In the genomic region with DNA sequence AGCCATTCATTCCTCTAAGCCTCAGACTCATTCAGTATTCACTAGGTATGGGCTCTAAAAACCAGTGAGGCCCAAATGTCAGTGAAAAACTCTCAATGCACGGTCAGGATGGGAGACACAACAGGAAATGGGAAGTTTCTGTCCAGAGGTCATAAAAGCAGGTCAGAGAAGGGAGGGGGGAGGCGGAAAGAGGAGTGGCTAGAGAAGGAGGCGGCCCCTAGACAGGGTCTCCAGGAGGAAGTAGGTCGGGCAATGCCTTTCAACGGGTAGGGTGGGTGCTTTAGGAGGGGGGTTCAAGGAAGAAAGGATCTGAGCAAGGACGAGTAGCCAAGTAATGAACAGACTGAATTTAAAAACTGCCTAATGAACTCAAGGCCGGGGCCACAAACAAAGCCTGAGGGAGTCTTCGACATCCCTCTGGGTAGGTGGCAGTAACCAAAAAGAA, we compare ENCODE assay signal across 1 mouse cellular context.
TF ChIP-seq lines count a peak whose summit lies in the region.

No protein-coding gene starts in this region.

TF ChIP-seq in CH12.LX, 34 proteins besides CTCF, POLR2A, EP300 and RAD21:
- no peak for TF ChIP-seq MEF2A (IDR thresholded peaks at IDR 0.05; ENCODE audit: borderline replicate concordance, low read depth, low read length)
- 0 out of 2 replicates have a peak, but pooled peaks have one; percentile 25 for TF ChIP-seq MYC (IDR thresholded peaks at IDR 0.05; ENCODE audit: low read depth, low read length)
- no peak for TF ChIP-seq ZMIZ1 (IDR thresholded peaks at IDR 0.05; ENCODE audit: low read depth, low read length)
- no peak for TF ChIP-seq CHD1 (IDR thresholded peaks at IDR 0.05; ENCODE audit: low read depth, low read length)
- TF ChIP-seq TBP (conservative IDR thresholded peaks at IDR 0.05; ENCODE audit: low read depth, low read length): 0 out of 2 replicates have a peak, but pooled peaks have one; percentile 24
- peak; percentile 29; the same call in 1 of the 2 replicates for TF ChIP-seq TCF12 (IDR thresholded peaks at IDR 0.05; ENCODE audit: low read depth, low read length)
- peak; percentile 95 for TF ChIP-seq MAZ (IDR thresholded peaks at IDR 0.05; ENCODE audit: low read depth, low read length)
- TF ChIP-seq JUND (conservative IDR thresholded peaks at IDR 0.05; ENCODE audit: low read depth, low read length): no peak
- no peak for TF ChIP-seq MAX (IDR thresholded peaks at IDR 0.05; ENCODE audit: low read length)
- peak; percentile 77 for TF ChIP-seq ELF1 (IDR thresholded peaks at IDR 0.05; ENCODE audit: low read depth, low read length)
- no peak for TF ChIP-seq SMC3 (IDR thresholded peaks at IDR 0.05; ENCODE audit: low read depth, low read length)
- TF ChIP-seq HCFC1 (IDR thresholded peaks at IDR 0.05; ENCODE audit: low read depth, low read length): peak; percentile 53
- peak; percentile 44; the same call in 1 of the 2 replicates for TF ChIP-seq NELFE (IDR thresholded peaks at IDR 0.05; ENCODE audit: low read depth, low read length)
- TF ChIP-seq UBTF (IDR thresholded peaks at IDR 0.05; ENCODE audit: low read depth, low read length): no peak
- TF ChIP-seq IRF4 (IDR thresholded peaks at IDR 0.05; ENCODE audit: low read depth, low read length): peak; percentile 59; the same call in 1 of the 2 replicates
